ENCODE assay signal across 7 mouse cellular contexts in genomic region chr6:124931525-124932313, GRCm38 (mm10). TPM values are rescaled to one million over a fixed set of nuclear protein-coding genes. Genes with fewer than 3 reads are reported as not detected.
DNase-seq lines count a peak whose midpoint lies in the region; ATAC-seq and TF ChIP-seq lines count a peak whose summit lies in the region.

No protein-coding gene starts in this region.

- peaks cover 42% of the 10 kb centered on the region for H3K36me3 ChIP-seq in lung, embryonic 14.5 days (ENCODE audit: insufficient read depth)
- H3K36me3 ChIP-seq in forebrain, postnatal 0 days (ENCODE audit: insufficient read depth): peaks cover 30% of the 10 kb centered on the region
- H3K36me3 ChIP-seq in stomach, postnatal 0 days (ENCODE audit: control insufficient read depth, insufficient read depth, low read length): peaks cover 16% of the 10 kb centered on the region

- TF ChIP-seq CTCF in lung, embryonic 14.5 days (IDR thresholded peaks at IDR 0.05; ENCODE audit: low read depth): peak; percentile 65
- TF ChIP-seq CTCF in brain, embryonic 14.5 days (IDR thresholded peaks at IDR 0.05; ENCODE audit: borderline replicate concordance, extremely low read depth, insufficient read depth, insufficient read length): peak; percentile 31; the same call in 1 of the 2 replicates
- TF ChIP-seq CTCF in forebrain, postnatal 0 days (IDR thresholded peaks at IDR 0.05; ENCODE audit: low read depth): peak; percentile 67
- TF ChIP-seq CTCF in stomach, postnatal 0 days (IDR thresholded peaks at IDR 0.05; ENCODE audit: low read depth): peak; percentile 69

- H3K9ac ChIP-seq in lung, embryonic 14.5 days: peak overlapping the region; percentile 89
- peak overlapping the region; percentile 98 for H3K9ac ChIP-seq in forebrain, postnatal 0 days
- H3K9ac ChIP-seq in stomach, postnatal 0 days (ENCODE audit: low read length): peak overlapping the region; percentile 93

- no peaks in the 10 kb centered on the region for H3K27me3 ChIP-seq in lung, embryonic 14.5 days (ENCODE audit: insufficient read depth, low read length)
- no peaks in the 10 kb centered on the region for H3K27me3 ChIP-seq in forebrain, postnatal 0 days (ENCODE audit: insufficient read depth, low read length)
- no peaks in the 10 kb centered on the region for H3K27me3 ChIP-seq in stomach, postnatal 0 days (ENCODE audit: control insufficient read depth, insufficient read depth, low read length)

- ATAC-seq in lung, embryonic 14.5 days (ENCODE audit: insufficient read depth): peak; percentile 30; the same call in 1 of the 2 replicates
- peak; percentile 44 for ATAC-seq in forebrain, postnatal 0 days
- ATAC-seq in megakaryocyte progenitor cell, adult 5-6 weeks (replicated peaks; ENCODE audit: poor library complexity): peak; percentile 38
- ATAC-seq in stomach, postnatal 0 days (ENCODE audit: low FRiP score, low TSS enrichment): peak; percentile 1; the same call in 1 of the 2 replicates

- under 1% methylated on average over 48 of the region's 48 CpGs for WGBS in lung, embryonic 14.5 days
- 2% methylated on average over 47 of the region's 48 CpGs for WGBS in forebrain, postnatal 0 days
- WGBS in stomach, postnatal 0 days: under 1% methylated on average over 48 of the region's 48 CpGs

- peak; percentile 81 for DNase-seq in lung, embryonic 14.5 days
- DNase-seq in lung, postnatal 14 days: no peak
- peak; percentile 68 for DNase-seq in brain, embryonic 14.5 days (ENCODE audit: low read depth)
- DNase-seq in forebrain, postnatal 0 days: peak; percentile 75
- peak; percentile 76 for DNase-seq in kidney, postnatal 10 days
- peak; percentile 60 for DNase-seq in stomach, postnatal 0 days (ENCODE audit: low spot score)

- peak overlapping the region; percentile 91 for H3K4me2 ChIP-seq in lung, embryonic 14.5 days
- H3K4me2 ChIP-seq in forebrain, postnatal 0 days (ENCODE audit: low read depth): peak overlapping the region; percentile 76
- peak overlapping the region; percentile 65 for H3K4me2 ChIP-seq in stomach, postnatal 0 days (replicated peaks; ENCODE audit: low read depth)

- H3K4me3 ChIP-seq in lung, embryonic 14.5 days (ENCODE audit: low read depth, low read length): peak overlapping the region; percentile 89
- H3K4me3 ChIP-seq in forebrain, postnatal 0 days (ENCODE audit: low read depth, low read length): peak overlapping the region; percentile 97
- H3K4me3 ChIP-seq in stomach, postnatal 0 days (ENCODE audit: low read depth, low read length): peak overlapping the region; percentile 91

- H3K27ac ChIP-seq in lung, embryonic 14.5 days (ENCODE audit: low read depth): peak overlapping the region; percentile 95
- peak overlapping the region; percentile 95 for H3K27ac ChIP-seq in forebrain, postnatal 0 days (ENCODE audit: low read depth, low read length)
- peak overlapping the region; percentile 98 for H3K27ac ChIP-seq in stomach, postnatal 0 days (replicated peaks)

- no peak for TF ChIP-seq POLR2A in brain, embryonic 14.5 days (IDR thresholded peaks at IDR 0.05; ENCODE audit: borderline replicate concordance, extremely low read depth, insufficient read depth, insufficient read length, poor library complexity, severe bottlenecking)

- no peaks in the 10 kb centered on the region for H3K9me3 ChIP-seq in lung, embryonic 14.5 days (ENCODE audit: low read depth, low read length)
- H3K9me3 ChIP-seq in forebrain, postnatal 0 days (ENCODE audit: low read length): no peaks in the 10 kb centered on the region
- H3K9me3 ChIP-seq in stomach, postnatal 0 days (ENCODE audit: control insufficient read depth, low read length): no peaks in the 10 kb centered on the region

- H3K4me1 ChIP-seq in lung, embryonic 14.5 days (ENCODE audit: insufficient read depth): peaks cover 12% of the 10 kb centered on the region
- peaks cover 11% of the 10 kb centered on the region for H3K4me1 ChIP-seq in forebrain, postnatal 0 days (ENCODE audit: insufficient read depth)
- H3K4me1 ChIP-seq in stomach, postnatal 0 days (replicated peaks; ENCODE audit: control insufficient read depth, insufficient read depth): peaks cover 5% of the 10 kb centered on the region; the same call in 1 of the 2 replicates

- no peak for TF ChIP-seq EP300 in stomach, postnatal 0 days (optimal IDR thresholded peaks at IDR 0.05)

RNA-seq across cellular contexts. Expression of gene Mlf2, which starts 0.5 kb away (rescaled TPM):
- 390 and 401 TPM in 2 replicates for polyA plus RNA-seq in lung, embryonic 14.5 days (2014; fragmentation: Nextera tagmentation; extraction: Ambion mirVana)
- polyA plus RNA-seq in brain, embryonic 14.5 days (2012; rRNA removed): 551 and 626 TPM in 2 replicates
- total RNA-seq in forebrain, postnatal 0 days (2014; rRNA removed): 432 and 471 TPM in 2 replicates
- 665 and 718 TPM in 2 replicates for polyA plus RNA-seq in forebrain, postnatal 0 days (2015; fragmentation: Nextera tagmentation; extraction: Ambion mirVana)
- 71.3 and 82.7 TPM in 2 replicates for total RNA-seq in megakaryocyte progenitor cell, adult 5-6 weeks (2015)
- total RNA-seq in megakaryocyte progenitor cell, adult 5-6 weeks (2017): 57.0 and 58.8 TPM in 2 replicates
- polyA plus RNA-seq in stomach, postnatal 0 days (2015; fragmentation: Nextera tagmentation; extraction: Ambion mirVana): 312 and 330 TPM in 2 replicates

RNA-seq across cellular contexts. Expression of gene Ptms, which starts 11.8 kb away (rescaled TPM):
- 377 and 442 TPM in 2 replicates for polyA plus RNA-seq in lung, embryonic 14.5 days (2014; fragmentation: Nextera tagmentation; extraction: Ambion mirVana)
- 2,630 and 3,258 TPM in 2 replicates for polyA plus RNA-seq in brain, embryonic 14.5 days (2012; rRNA removed)
- 722 and 784 TPM in 2 replicates for total RNA-seq in forebrain, postnatal 0 days (2014; rRNA removed)
- polyA plus RNA-seq in forebrain, postnatal 0 days (2015; fragmentation: Nextera tagmentation; extraction: Ambion mirVana): 1,090 and 1,099 TPM in 2 replicates
- total RNA-seq in megakaryocyte progenitor cell, adult 5-6 weeks (2015): 15.9 and 18.8 TPM in 2 replicates
- 14.0 and 26.1 TPM in 2 replicates for total RNA-seq in megakaryocyte progenitor cell, adult 5-6 weeks (2017)
- polyA plus RNA-seq in stomach, postnatal 0 days (2015; fragmentation: Nextera tagmentation; extraction: Ambion mirVana): 260 and 276 TPM in 2 replicates

RNA-seq across cellular contexts. Expression of gene Lag3, which starts 20.2 kb away (rescaled TPM):
- 1.4 and 2.2 TPM in 2 replicates for polyA plus RNA-seq in lung, embryonic 14.5 days (2014; fragmentation: Nextera tagmentation; extraction: Ambion mirVana)
- 3.8 and 4.5 TPM in 2 replicates for polyA plus RNA-seq in brain, embryonic 14.5 days (2012; rRNA removed)
- total RNA-seq in forebrain, postnatal 0 days (2014; rRNA removed): 1.9 and 2.4 TPM in 2 replicates
- polyA plus RNA-seq in forebrain, postnatal 0 days (2015; fragmentation: Nextera tagmentation; extraction: Ambion mirVana): 2.6 and 3.9 TPM in 2 replicates
- total RNA-seq in megakaryocyte progenitor cell, adult 5-6 weeks (2015): 0.81 and 1.3 TPM in 2 replicates
- 0.08 and 1.0 TPM in 2 replicates for total RNA-seq in megakaryocyte progenitor cell, adult 5-6 weeks (2017)
- polyA plus RNA-seq in stomach, postnatal 0 days (2015; fragmentation: Nextera tagmentation; extraction: Ambion mirVana): 0.93 and 1.4 TPM in 2 replicates

RNA-seq across cellular contexts. Expression of gene Cops7a, which starts 33.6 kb away (rescaled TPM):
- 147 and 155 TPM in 2 replicates for polyA plus RNA-seq in lung, embryonic 14.5 days (2014; fragmentation: Nextera tagmentation; extraction: Ambion mirVana)
- polyA plus RNA-seq in brain, embryonic 14.5 days (2012; rRNA removed): 130 and 170 TPM in 2 replicates
- total RNA-seq in forebrain, postnatal 0 days (2014; rRNA removed): 82.4 and 117 TPM in 2 replicates
- polyA plus RNA-seq in forebrain, postnatal 0 days (2015; fragmentation: Nextera tagmentation; extraction: Ambion mirVana): 87.8 and 93.0 TPM in 2 replicates
- 86.3 and 90.2 TPM in 2 replicates for total RNA-seq in megakaryocyte progenitor cell, adult 5-6 weeks (2015)
- 56.1 and 61.8 TPM in 2 replicates for total RNA-seq in megakaryocyte progenitor cell, adult 5-6 weeks (2017)
- polyA plus RNA-seq in stomach, postnatal 0 days (2015; fragmentation: Nextera tagmentation; extraction: Ambion mirVana): 114 and 121 TPM in 2 replicates

RNA-seq across cellular contexts. Expression of gene Cd4, which starts 43.7 kb away (rescaled TPM):
- polyA plus RNA-seq in lung, embryonic 14.5 days (2014; fragmentation: Nextera tagmentation; extraction: Ambion mirVana): 0.11 TPM in 1 of 2 replicates, not detected in the other
- polyA plus RNA-seq in brain, embryonic 14.5 days (2012; rRNA removed): 0.09 and 0.14 TPM in 2 replicates
- 0.57 and 0.69 TPM in 2 replicates for total RNA-seq in forebrain, postnatal 0 days (2014; rRNA removed)
- 0.25 and 0.72 TPM in 2 replicates for polyA plus RNA-seq in forebrain, postnatal 0 days (2015; fragmentation: Nextera tagmentation; extraction: Ambion mirVana)
- total RNA-seq in megakaryocyte progenitor cell, adult 5-6 weeks (2015): 0.42 and 1.0 TPM in 2 replicates
- 0.08 and 1.0 TPM in 2 replicates for total RNA-seq in megakaryocyte progenitor cell, adult 5-6 weeks (2017)
- polyA plus RNA-seq in stomach, postnatal 0 days (2015; fragmentation: Nextera tagmentation; extraction: Ambion mirVana): 0.45 and 0.65 TPM in 2 replicates
